Mouse (Mus musculus): Measurements from ENCODE around the gene Osbpl8.

DNA sequence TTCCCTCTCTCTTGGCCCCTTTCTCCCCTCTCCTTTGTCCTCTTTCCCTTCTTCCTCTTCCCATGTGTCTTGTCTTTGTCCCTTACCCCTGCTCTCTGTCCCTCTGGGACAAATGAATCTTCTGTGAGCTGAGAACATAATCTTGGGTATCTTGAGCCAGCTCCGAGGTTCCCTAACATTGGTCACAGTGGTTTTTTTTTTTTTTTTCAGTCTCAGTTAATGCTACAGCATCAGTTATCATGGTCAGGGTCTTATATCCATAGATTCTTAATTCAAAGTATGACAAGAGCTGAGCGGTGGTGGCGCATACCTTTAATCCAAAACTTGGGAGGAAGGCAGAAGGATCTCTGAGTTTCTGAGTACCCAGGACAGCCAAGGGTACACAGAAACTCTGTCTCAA is 4.0 kb upstream of the Osbpl8 start:
- TF ChIP-seq EP300 (IDR thresholded peaks at IDR 0.05; ENCODE audit: insufficient read depth, low read depth, low read length) (no peak), POLR2A (IDR thresholded peaks at IDR 0.05; ENCODE audit: insufficient read depth, low read depth, low read length) (no peak)

All from heart, adult 2 months (tissue).